Mouse (Mus musculus) lung, postnatal 0 days (tissue): Measurements from ENCODE around the gene Olfr874. TPM values are rescaled to one million over a fixed set of nuclear protein-coding genes. Genes with fewer than 3 reads are reported as not detected.

Source experiments
- ATAC-seq: fragments of 200-750 bp; cut with Nextera tagmentation; 2 replicates; pipeline ENCODE4 v1.8.0; 2017; ENCODE audit warnings: moderate library complexity
- DNase-seq: peaks from one replicate; pipeline ENCODE4 v3.0.0-alpha.2; 2016; ENCODE audit warnings: low spot score
- H3K27ac ChIP-seq: fragments of 300-500 bp; sonication (generic); 2 replicates; pipeline ENCODE4 v1.5.1; 2014; ENCODE audit warnings: antibody characterized with exemption, mild to moderate bottlenecking, low read length, mixed read lengths
- H3K27me3 ChIP-seq: fragments of 300-500 bp; sonication (generic); replicated peaks from 2 replicates; pipeline ENCODE4 v1.6.1; 2014; ENCODE audit warnings: low read length, mixed read lengths; ENCODE audit not compliant: insufficient read depth
- H3K36me3 ChIP-seq: fragments of 300-500 bp; sonication (generic); 2 replicates; pipeline ENCODE4 v1.6.1; 2014; ENCODE audit warnings: low read length, mixed read lengths; ENCODE audit not compliant: insufficient read depth
- H3K4me1 ChIP-seq: fragments of 300-500 bp; sonication (generic); 2 replicates; pipeline ENCODE4 v1.6.1; 2014; ENCODE audit warnings: antibody characterized with exemption, low read depth, low read length, mixed read lengths; ENCODE audit not compliant: insufficient read depth
- H3K4me2 ChIP-seq: fragments of 300-500 bp; sonication (generic); replicated peaks from 2 replicates; pipeline ENCODE4 v1.6.1; 2014; ENCODE audit warnings: low read depth, mild to moderate bottlenecking, low read length, moderate library complexity, mixed read lengths
- H3K4me3 ChIP-seq: fragments of 300-500 bp; sonication (generic); 2 replicates; pipeline ENCODE4 v1.5.1; 2014; ENCODE audit warnings: low read depth, low read length
- H3K9ac ChIP-seq: fragments of 300-500 bp; sonication (generic); replicated peaks from 2 replicates; pipeline ENCODE4 v1.6.1; 2014; ENCODE audit warnings: low read depth, mild to moderate bottlenecking
- H3K9me3 ChIP-seq: fragments of 300-500 bp; sonication (generic); 2 replicates; pipeline ENCODE4 v1.6.1; 2016; ENCODE audit warnings: low read length, mixed read lengths
- CTCF ChIP-seq: IDR thresholded peaks from 2 replicates; pipeline ENCODE4 v1.5.1; 2016; ENCODE audit warnings: antibody characterized with exemption, mild to moderate bottlenecking
- EP300 ChIP-seq: IDR thresholded peaks from 2 replicates; pipeline ENCODE4 v1.6.1; 2016; ENCODE audit warnings: antibody characterized with exemption, mild to moderate bottlenecking, control low read depth
- WGBS: fragments of 180-500 bp; shearing (Covaris S2); extraction: QIAGEN DNeasy Blood & Tissue Kit; methylation state at CpG from one replicate; pipeline ENCODE4 v1.1.7; 2014; 5-methylcytosine and 5-hydroxymethylcytosine counted together
- polyA plus RNA-seq: library from polyadenylated mRNA; unstranded; fragments of >200 nt; fragmentation: Nextera tagmentation; extraction: Ambion mirVana; gene quantifications from 2 replicates; pipeline ENCODE4 v1.2.1, GENCODE M21; 2015

The Olfr874 gene
- polyA plus RNA-seq, 1 experiment from 2014 or later: not detected

GRCm38 (mm10) chr9:37786411-37786810, 41.5 kb downstream of the Olfr874 start:
- Histone ChIP-seq H3K4me1 (no peaks in the 10 kb centered on the region), H3K4me3 (no peak overlapping the region), H3K9ac (no peak overlapping the region), H3K4me2 (no peak overlapping the region), H3K27me3 (no peaks in the 10 kb centered on the region), H3K27ac (no peak overlapping the region), H3K9me3 (no peaks in the 10 kb centered on the region), H3K36me3 (no peaks in the 10 kb centered on the region)
- DNase-seq (no peak), ATAC-seq (no peak)
- no peak for TF ChIP-seq CTCF
- TF ChIP-seq EP300: no peak
- WGBS: 59% methylated on average over 2 of the region's 2 CpGs

Other genes starting within 250 kb of the Olfr874 start
- gene Esam, start 217.0 kb upstream of the Olfr874 start, polyA plus RNA-seq: 256 and 260 TPM in 2 replicates
- gene Vsig2, start 205.9 kb upstream of the Olfr874 start, polyA plus RNA-seq: 85.6 and 94.9 TPM in 2 replicates
- gene Nrgn, start 192.2 kb upstream of the Olfr874 start, polyA plus RNA-seq: 4.0 and 4.2 TPM in 2 replicates
- 7.7 and 9.9 TPM in 2 replicates for gene Siae, start 189.4 kb upstream of the Olfr874 start, polyA plus RNA-seq
- 19.2 and 21.6 TPM in 2 replicates for gene Spa17, start 131.4 kb upstream of the Olfr874 start, polyA plus RNA-seq
- 153 and 163 TPM in 2 replicates for gene Tbrg1, start 87.8 kb upstream of the Olfr874 start, polyA plus RNA-seq
- 0.05 and 0.20 TPM in 2 replicates for gene Panx3, start 75.9 kb upstream of the Olfr874 start, polyA plus RNA-seq
- gene Olfr160, start 28.9 kb upstream of the Olfr874 start, polyA plus RNA-seq: not detected in 2 replicates
- gene Olfr875, start 26.8 kb downstream of the Olfr874 start, polyA plus RNA-seq: not detected in 2 replicates
- not detected in 2 replicates for gene Olfr876, start 57.9 kb downstream of the Olfr874 start, polyA plus RNA-seq
- not detected in 2 replicates for gene Olfr877, start 109.2 kb downstream of the Olfr874 start, polyA plus RNA-seq
- not detected in 2 replicates for gene Olfr145, start 151.6 kb downstream of the Olfr874 start, polyA plus RNA-seq
- not detected in 2 replicates for gene Olfr878, start 172.7 kb downstream of the Olfr874 start, polyA plus RNA-seq
- not detected in 2 replicates for gene Olfr881, start 246.7 kb downstream of the Olfr874 start, polyA plus RNA-seq